8 mouse cellular contexts compared by ENCODE assay signal in the genomic region with DNA sequence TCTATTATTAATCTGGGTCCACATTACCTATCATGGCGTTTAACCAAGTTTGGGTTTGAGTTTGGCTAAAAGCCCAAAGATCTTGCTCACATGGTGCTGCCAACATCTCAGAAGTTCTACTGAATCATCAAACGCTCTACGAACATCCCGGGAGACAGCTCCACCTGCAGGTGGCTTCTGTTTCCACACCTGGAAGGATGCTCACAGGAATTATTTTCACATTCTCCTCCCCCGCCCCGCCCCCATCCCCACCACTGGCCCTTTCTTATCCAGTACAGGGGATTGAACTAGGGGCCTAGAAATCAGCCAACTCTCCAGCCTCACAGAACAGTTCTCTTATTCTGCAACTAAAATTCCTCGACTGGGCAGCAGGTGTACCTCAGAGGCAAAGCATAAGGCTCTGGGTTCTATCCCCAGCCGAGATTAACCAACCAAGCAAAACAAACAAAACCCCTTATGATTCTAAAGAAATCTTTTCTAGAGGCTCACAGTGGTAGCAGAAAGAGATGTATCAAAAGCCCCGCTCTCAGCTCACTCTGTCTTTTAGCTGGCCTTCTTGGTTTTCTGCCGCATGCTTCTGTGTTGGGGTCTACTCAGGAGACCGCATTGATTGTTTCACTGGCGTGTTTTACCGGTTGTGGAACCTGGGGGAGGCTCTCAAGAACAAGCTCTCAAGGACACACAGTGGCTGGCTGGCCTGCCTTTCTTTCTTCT. TPM values are rescaled to one million over a fixed set of nuclear protein-coding genes. Genes with fewer than 3 reads are reported as not detected.
DNase-seq lines count a peak whose midpoint lies in the region; ATAC-seq lines count a peak whose summit lies in the region.

No protein-coding gene starts in this region.

- H3K4me3 ChIP-seq in hindbrain, embryonic 16.5 days (ENCODE audit: low read length) = peak overlapping the region; percentile 16
- peak overlapping the region; percentile 62 for H3K4me3 ChIP-seq in megakaryocyte, embryonic 14.5 days (replicated peaks)

- no peaks in the 10 kb centered on the region for H3K9me3 ChIP-seq in hindbrain, embryonic 16.5 days (ENCODE audit: control insufficient read depth, low read length)
- no peaks in the 10 kb centered on the region for H3K9me3 ChIP-seq in megakaryocyte, embryonic 14.5 days

- peaks cover 27% of the 10 kb centered on the region for H3K4me1 ChIP-seq in hindbrain, embryonic 16.5 days (ENCODE audit: control insufficient read depth, insufficient read depth, low read depth, low read length)
- H3K4me1 ChIP-seq in megakaryocyte, embryonic 14.5 days = peaks cover 60% of the 10 kb centered on the region

- peak overlapping the region; percentile 51 for H3K4me2 ChIP-seq in hindbrain, embryonic 16.5 days (ENCODE audit: low read length)

- 38% methylated on average over 13 of the region's 13 CpGs for WGBS in hindbrain, embryonic 16.5 days

- intact Hi-C loops in left cerebral cortex, postnatal 10 days (cut with DNase I) = loop anchor here (2.0 kb wide), 2 partner anchors 78 to 108 kb away; no protein-coding TSS in a partner anchor

- ATAC-seq in hindbrain, embryonic 16.5 days = peak; percentile 43; the same call in 1 of the 2 replicates

- no peaks in the 10 kb centered on the region for H3K36me3 ChIP-seq in hindbrain, embryonic 16.5 days (ENCODE audit: control insufficient read depth, insufficient read depth, low read length)
- H3K36me3 ChIP-seq in megakaryocyte, embryonic 14.5 days (replicated peaks; ENCODE audit: low read length) = no peaks in the 10 kb centered on the region

- DNase-seq in layer of hippocampus, adult 11-12 months (ENCODE audit: low spot score) = peak; percentile 85
- DNase-seq in layer of hippocampus, adult 9-10 months (ENCODE audit: low spot score) = no peak
- DNase-seq in cerebellum, postnatal 10 days = peak; percentile 91 to 93
- DNase-seq in frontal cortex, postnatal 14 days (ENCODE audit: low spot score in 2 of 2) = peak; percentile 74
- peak; percentile 85 to 89 for DNase-seq in left cerebral cortex, postnatal 10 days (ENCODE audit: extremely low spot score in 1 of 2, low spot score in 2 of 2)
- peak; percentile 55 for DNase-seq in spleen, adult 12 weeks (ENCODE audit: low spot score)

- peak overlapping the region; percentile 20 for H3K9ac ChIP-seq in hindbrain, embryonic 16.5 days (ENCODE audit: low read depth, low read length)

- H3K27ac ChIP-seq in hindbrain, embryonic 16.5 days (ENCODE audit: low read depth, low read length) = peak overlapping the region; percentile 71

- H3K27me3 ChIP-seq in hindbrain, embryonic 16.5 days (replicated peaks; ENCODE audit: control insufficient read depth, insufficient read depth, low read length) = no peaks in the 10 kb centered on the region
- H3K27me3 ChIP-seq in megakaryocyte, embryonic 14.5 days (replicated peaks) = peaks cover 11% of the 10 kb centered on the region

RNA-seq across cellular contexts. Expression of a gene that starts 8.4 kb away (rescaled TPM):
- polyA plus RNA-seq in hindbrain, embryonic 16.5 days (2015; fragmentation: Nextera tagmentation; extraction: Ambion mirVana) = 69.1 and 69.5 TPM in 2 replicates
- total RNA-seq in left cerebral cortex, postnatal 10 days (2021) = 10 to 100 TPM; 29.5 to 30.0 TPM
- polyA plus RNA-seq in megakaryocyte, embryonic 14.5 days (2012; ENCODE audit: insufficient read depth, low replicate concordance) = 32.8 and 36.0 TPM in 2 replicates

RNA-seq across cellular contexts. Expression of a gene that starts 24.1 kb away (rescaled TPM):
- 1,169 and 1,199 TPM in 2 replicates for polyA plus RNA-seq in hindbrain, embryonic 16.5 days (2015; fragmentation: Nextera tagmentation; extraction: Ambion mirVana)
- 1,000 to 10,000 TPM; 1,287 to 1,419 TPM for total RNA-seq in left cerebral cortex, postnatal 10 days (2021)
- 11.0 and 15.6 TPM in 2 replicates for polyA plus RNA-seq in megakaryocyte, embryonic 14.5 days (2012; ENCODE audit: insufficient read depth, low replicate concordance)

Comparison
In these comparisons a context has a peak if more than half of its experiments do, and no peak if none do; other contexts are left out.
1. RNA of a gene that starts 24.1 kb away (polyA plus RNA-seq): 1,169 to 1,199 TPM in hindbrain, embryonic 16.5 days; 11.0 to 15.6 TPM in megakaryocyte, embryonic 14.5 days; every median in the first group is over 10 times any median in the second.